Mouse (Mus musculus) embryonic facial prominence, embryonic 11.5 days (tissue): ENCODE measurements at regions not wholly inside any gene's neighbourhood (a gene's known extent, or its start where the extent isn't known, plus 50 kb on each side); places are given as distances from the start of the nearest gene placed in this dataset.

Source experiments
- ATAC-seq: fragments of 200-750 bp; cut with Nextera tagmentation; replicated peaks from 2 replicates; pipeline ENCODE4 v1.8.0; 2017; ENCODE audit warnings: low read depth; ENCODE audit not compliant: insufficient number of reproducible peaks, low FRiP score, low TSS enrichment
- DNase-seq: peaks from one replicate; pipeline ENCODE4 v3.0.0-alpha.2; 2015; ENCODE audit warnings: low spot score
- H3K27ac ChIP-seq: fragments of 300-500 bp; sonication (generic); replicated peaks from 2 replicates; pipeline ENCODE4 v1.5.1; 2014; ENCODE audit warnings: mild to moderate bottlenecking, low read depth, low read length, control low read depth
- H3K27me3 ChIP-seq: fragments of 300-500 bp; sonication (generic); 2 replicates; pipeline ENCODE4 v1.6.1; 2014; ENCODE audit warnings: mild to moderate bottlenecking, low read length, moderate library complexity, mixed read lengths; ENCODE audit not compliant: control insufficient read depth, insufficient read depth
- H3K36me3 ChIP-seq: fragments of 300-500 bp; sonication (generic); replicated peaks from 2 replicates; pipeline ENCODE4 v1.6.1; 2014; ENCODE audit warnings: low read depth, mild to moderate bottlenecking, low read length, moderate library complexity, mixed read lengths; ENCODE audit not compliant: control insufficient read depth, insufficient read depth
- H3K4me1 ChIP-seq: fragments of 300-500 bp; sonication (generic); 2 replicates; pipeline ENCODE4 v1.6.1; 2014; ENCODE audit warnings: low read length, mixed read lengths; ENCODE audit not compliant: control insufficient read depth, insufficient read depth
- H3K4me2 ChIP-seq: fragments of 300-500 bp; sonication (generic); 2 replicates; pipeline ENCODE4 v1.6.1; 2014; ENCODE audit warnings: low read depth, mild to moderate bottlenecking, control low read depth, low read length, moderate library complexity
- H3K4me3 ChIP-seq: fragments of 300-500 bp; sonication (generic); 2 replicates; pipeline ENCODE4 v1.5.1; 2014; ENCODE audit warnings: low read depth, low read length, control low read depth
- H3K9ac ChIP-seq: fragments of 300-500 bp; sonication (generic); replicated peaks from 2 replicates; pipeline ENCODE4 v1.6.1; 2014; ENCODE audit warnings: mild to moderate bottlenecking, control low read depth, low read length
- H3K9me3 ChIP-seq: fragments of 300-500 bp; sonication (generic); replicated peaks from 2 replicates; pipeline ENCODE4 v1.6.1; 2016; ENCODE audit warnings: mild to moderate bottlenecking, low read length, inconsistent platforms, mixed read lengths; ENCODE audit not compliant: control insufficient read depth
- WGBS: fragments of 180-500 bp; shearing (Covaris S2); extraction: QIAGEN DNeasy Blood & Tissue Kit; methylation state at CpG from one replicate; pipeline ENCODE4 v1.1.7; 2014; 5-methylcytosine and 5-hydroxymethylcytosine counted together

DNA sequence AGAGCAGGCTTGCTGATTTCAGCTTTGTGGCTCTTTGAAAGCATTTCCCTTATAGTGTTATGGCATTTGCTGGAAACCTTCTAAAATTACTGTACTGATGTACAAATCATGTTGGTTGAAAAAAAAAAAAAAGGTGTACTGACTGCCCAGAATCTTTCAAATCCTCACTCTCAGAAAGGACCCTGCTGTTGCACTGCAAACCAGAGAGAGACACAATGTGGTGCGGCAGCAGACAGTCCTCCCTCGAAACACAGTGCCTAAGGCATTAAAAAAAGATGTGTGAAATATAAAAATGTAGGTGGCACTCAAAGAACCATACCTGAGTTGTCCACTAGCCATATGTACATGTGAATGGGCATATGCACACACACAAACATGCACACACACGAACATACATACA is 128.3 kb downstream of the Actr3 start:
- H3K27me3 ChIP-seq: no peaks in the 10 kb centered on the region
- ATAC-seq (no peak), DNase-seq (no peak)
- no peaks in the 10 kb centered on the region for H3K9me3 ChIP-seq
- H3K36me3 ChIP-seq: no peaks in the 10 kb centered on the region
- no peak overlapping the region for H3K27ac ChIP-seq
- H3K4me1 ChIP-seq: no peaks in the 10 kb centered on the region
- H3K4me3 ChIP-seq: no peak overlapping the region
- no peak overlapping the region for H3K9ac ChIP-seq
- WGBS: 83% methylated on average over 3 of the region's 3 CpGs
- no peak overlapping the region for H3K4me2 ChIP-seq

DNA sequence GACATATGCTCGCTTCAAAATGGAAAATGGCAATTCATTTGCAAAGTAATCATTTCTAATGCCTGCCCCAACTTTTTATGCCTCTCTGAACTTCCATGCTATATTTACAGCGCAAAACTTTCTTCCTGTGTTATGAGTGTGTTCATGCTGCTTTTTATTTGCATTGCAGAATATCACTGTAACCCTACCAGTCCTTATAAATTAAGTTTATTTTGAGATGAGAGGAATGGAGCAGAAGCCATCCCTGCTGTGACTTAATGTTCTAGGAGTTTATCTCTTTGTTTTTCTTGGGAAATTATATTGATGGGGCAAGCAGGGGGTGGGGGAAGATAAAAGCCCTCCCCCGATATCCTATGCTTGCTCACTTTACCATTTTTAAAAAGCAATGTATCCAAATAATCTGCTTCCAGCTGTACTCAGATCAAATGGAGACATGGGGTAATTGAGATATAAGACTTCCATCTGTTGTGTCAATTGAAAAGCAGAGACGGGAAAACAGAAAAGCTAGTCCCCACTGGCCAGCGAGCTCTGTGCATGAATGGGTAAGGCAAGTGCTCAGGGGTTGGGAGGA is 136.9 kb downstream of the Actr3 start:
- Histone ChIP-seq H3K36me3 (no peaks in the 10 kb centered on the region), H3K4me3 (no peak overlapping the region), H3K9me3 (no peaks in the 10 kb centered on the region), H3K4me1 (no peaks in the 10 kb centered on the region), H3K9ac (no peak overlapping the region), H3K27ac (no peak overlapping the region), H3K4me2 (no peak overlapping the region), H3K27me3 (no peaks in the 10 kb centered on the region)
- WGBS: 90% methylated on average over 5 of the region's 5 CpGs
- DNase-seq (no peak), ATAC-seq (no peak)

DNA sequence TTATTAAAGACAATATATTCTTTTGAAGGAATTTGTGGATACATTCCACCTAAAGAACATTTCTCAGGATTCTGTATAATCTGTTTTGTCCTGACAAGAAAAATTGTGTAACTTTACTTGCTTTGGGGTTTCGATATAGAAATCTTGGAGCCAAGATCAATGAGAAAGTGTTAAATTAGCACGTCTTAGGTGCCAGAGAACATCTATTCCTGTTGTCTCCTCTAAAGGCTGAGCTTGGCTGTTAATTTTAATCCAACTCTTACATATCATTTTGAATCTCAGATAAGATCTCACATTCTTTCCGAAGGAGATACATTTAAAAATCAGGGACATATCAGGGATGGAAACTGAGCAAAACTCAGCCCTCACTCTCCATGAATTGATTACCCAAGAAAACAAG is 139.9 kb downstream of the Actr3 start:
- no peak overlapping the region for H3K9ac ChIP-seq
- no peaks in the 10 kb centered on the region for H3K4me1 ChIP-seq
- no peaks in the 10 kb centered on the region for H3K27me3 ChIP-seq
- no peak overlapping the region for H3K27ac ChIP-seq
- no peaks in the 10 kb centered on the region for H3K36me3 ChIP-seq
- H3K9me3 ChIP-seq: no peaks in the 10 kb centered on the region
- H3K4me2 ChIP-seq: no peak overlapping the region
- WGBS: 90% methylated on average over 3 of the region's 3 CpGs
- no peak for DNase-seq
- H3K4me3 ChIP-seq: no peak overlapping the region
- ATAC-seq: no peak

DNA sequence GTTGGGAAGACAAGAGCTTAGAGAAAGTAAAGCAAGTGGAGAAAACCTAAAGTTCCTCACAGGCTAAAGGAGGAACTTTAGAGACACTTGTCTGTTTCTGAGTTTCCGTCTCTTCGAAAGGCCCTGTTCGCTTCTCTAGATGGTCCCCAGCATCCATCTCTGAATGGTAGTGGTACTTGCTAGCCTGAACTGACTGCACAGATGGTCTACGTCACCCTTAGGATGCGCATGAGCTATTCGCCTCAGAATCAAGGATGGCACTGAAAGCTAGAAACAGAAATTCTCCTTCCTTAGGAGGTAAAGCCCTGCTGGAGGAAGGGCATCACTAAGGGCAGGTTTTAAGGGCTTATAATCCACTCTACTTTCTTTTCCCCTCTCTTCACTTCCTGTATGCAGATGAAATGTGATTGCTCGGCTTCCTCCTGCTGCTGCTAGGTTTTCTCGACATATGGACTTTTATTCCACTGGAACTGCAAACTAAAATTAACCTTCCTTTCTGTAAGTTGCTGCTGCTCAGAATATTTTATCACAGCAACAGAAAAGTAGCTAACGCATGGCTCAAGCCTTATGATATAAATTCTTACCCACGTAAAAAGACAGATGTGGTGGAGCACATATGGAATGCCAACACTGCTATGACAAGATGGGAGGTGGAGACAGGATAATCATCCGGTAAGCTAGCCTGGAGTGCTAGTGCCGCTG is 145.1 kb downstream of the Actr3 start:
- no peak for ATAC-seq
- H3K4me3 ChIP-seq: no peak overlapping the region
- H3K9me3 ChIP-seq: no peaks in the 10 kb centered on the region
- H3K4me2 ChIP-seq: no peak overlapping the region
- H3K4me1 ChIP-seq: no peaks in the 10 kb centered on the region
- H3K27ac ChIP-seq: no peak overlapping the region
- no peaks in the 10 kb centered on the region for H3K27me3 ChIP-seq
- no peak overlapping the region for H3K9ac ChIP-seq
- no peaks in the 10 kb centered on the region for H3K36me3 ChIP-seq
- WGBS: 92% methylated on average over 12 of the region's 12 CpGs
- no peak for DNase-seq

DNA sequence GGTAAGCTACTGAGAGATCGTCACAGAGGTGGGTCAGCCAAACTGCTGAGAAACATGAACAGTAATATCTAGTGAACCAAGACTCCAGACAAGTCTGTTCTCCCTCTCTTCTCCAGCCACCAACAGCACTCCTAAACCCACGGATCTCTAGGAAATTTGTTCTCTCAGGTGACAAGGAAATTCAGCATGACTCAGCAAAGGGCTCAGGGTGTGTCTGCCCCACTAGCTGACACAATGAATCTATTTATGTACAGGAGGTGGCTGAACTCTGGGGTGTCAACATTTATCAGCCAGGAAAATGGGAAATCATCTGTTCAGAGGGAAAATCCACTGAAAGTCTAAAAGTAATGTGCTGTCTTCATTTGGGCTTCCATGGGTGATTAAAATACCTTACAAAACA is 149.2 kb downstream of the Actr3 start:
- DNase-seq (no peak), ATAC-seq (no peak)
- Histone ChIP-seq H3K27me3 (no peaks in the 10 kb centered on the region), H3K36me3 (no peaks in the 10 kb centered on the region), H3K4me2 (no peak overlapping the region), H3K27ac (no peak overlapping the region), H3K9ac (no peak overlapping the region), H3K9me3 (no peaks in the 10 kb centered on the region), H3K4me3 (no peak overlapping the region), H3K4me1 (no peaks in the 10 kb centered on the region)
- 76% methylated on average over 2 of the region's 2 CpGs for WGBS

DNA sequence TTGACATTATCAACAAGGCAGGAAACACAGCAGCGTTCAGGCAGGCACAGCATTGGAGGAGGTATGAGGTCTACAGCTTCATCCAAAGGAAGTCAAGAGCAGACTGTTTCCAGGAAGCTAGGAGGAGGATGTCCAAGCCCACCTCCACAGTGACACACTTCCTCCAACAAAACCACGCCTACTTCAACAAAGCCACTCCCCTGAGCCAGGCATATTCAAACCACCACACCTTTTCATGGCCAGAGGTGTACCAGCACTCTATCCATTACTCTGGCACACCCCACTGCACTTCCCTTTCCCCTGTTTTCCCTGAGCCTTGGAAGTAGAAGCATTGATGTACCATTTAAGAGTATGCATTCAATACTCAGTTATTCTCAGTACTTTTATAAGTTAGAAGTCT is 150.8 kb downstream of the Actr3 start:
- H3K9me3 ChIP-seq: no peaks in the 10 kb centered on the region
- no peaks in the 10 kb centered on the region for H3K36me3 ChIP-seq
- 92% methylated on average over 2 of the region's 2 CpGs for WGBS
- H3K27me3 ChIP-seq: no peaks in the 10 kb centered on the region
- H3K4me1 ChIP-seq: no peaks in the 10 kb centered on the region
- no peak overlapping the region for H3K9ac ChIP-seq
- no peak overlapping the region for H3K27ac ChIP-seq
- ATAC-seq: no peak
- no peak overlapping the region for H3K4me2 ChIP-seq
- no peak overlapping the region for H3K4me3 ChIP-seq
- no peak for DNase-seq

DNA sequence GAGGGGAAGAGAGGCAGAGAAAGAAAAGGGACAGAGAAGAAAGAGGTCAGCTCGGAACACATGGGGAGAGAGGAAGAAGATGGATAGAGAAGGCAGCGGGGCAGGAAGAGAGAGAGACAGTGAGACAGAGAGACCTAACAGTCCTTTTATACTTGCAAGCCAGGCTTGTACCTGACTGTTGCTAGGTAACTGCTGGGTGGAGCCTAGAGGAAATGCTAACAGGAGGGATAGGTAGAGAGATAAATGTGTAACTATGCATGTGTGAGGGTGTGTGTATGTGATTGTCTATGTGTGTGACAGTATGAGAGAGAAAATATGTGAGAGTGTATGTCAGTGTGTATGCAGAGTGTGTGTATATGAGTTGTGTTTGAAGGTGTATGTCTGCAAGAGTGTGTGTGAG is 161.8 kb downstream of the Actr3 start:
- WGBS: 73% methylated on average over 2 of the region's 2 CpGs
- Histone ChIP-seq H3K4me1 (no peaks in the 10 kb centered on the region), H3K4me2 (no peak overlapping the region), H3K36me3 (no peaks in the 10 kb centered on the region), H3K9me3 (no peaks in the 10 kb centered on the region), H3K27ac (no peak overlapping the region), H3K9ac (no peak overlapping the region), H3K27me3 (no peaks in the 10 kb centered on the region), H3K4me3 (no peak overlapping the region)
- DNase-seq: no peak
- no peak; the same call in 1 of the 2 replicates for ATAC-seq

DNA sequence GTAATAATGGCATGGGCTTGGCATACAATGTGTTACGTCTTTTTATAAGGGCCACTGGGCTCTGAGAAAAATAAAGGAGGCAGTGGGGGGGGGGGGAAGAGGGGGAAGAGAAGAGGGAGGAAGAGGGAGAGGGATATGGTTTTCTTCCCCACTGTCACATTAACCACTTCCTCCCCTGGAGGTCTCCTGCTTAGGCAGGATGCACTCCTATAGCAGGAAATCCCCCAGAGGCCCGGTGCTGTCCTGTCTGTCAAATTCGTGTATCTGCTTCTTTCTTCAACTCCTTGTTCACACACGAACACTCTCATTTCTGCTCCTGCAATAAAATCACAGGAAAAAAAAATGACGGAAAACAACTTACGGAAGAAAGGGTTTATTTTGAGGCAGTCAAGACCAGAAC is 171.8 kb downstream of the Actr3 start:
- ATAC-seq (no peak), DNase-seq (no peak)
- H3K4me1 ChIP-seq: no peaks in the 10 kb centered on the region
- no peaks in the 10 kb centered on the region for H3K9me3 ChIP-seq
- H3K4me2 ChIP-seq: no peak overlapping the region
- no peaks in the 10 kb centered on the region for H3K27me3 ChIP-seq
- no peak overlapping the region for H3K9ac ChIP-seq
- WGBS: 81% methylated on average over 6 of the region's 6 CpGs
- H3K27ac ChIP-seq: no peak overlapping the region
- H3K4me3 ChIP-seq: no peak overlapping the region
- no peaks in the 10 kb centered on the region for H3K36me3 ChIP-seq
